In the genomic region with DNA sequence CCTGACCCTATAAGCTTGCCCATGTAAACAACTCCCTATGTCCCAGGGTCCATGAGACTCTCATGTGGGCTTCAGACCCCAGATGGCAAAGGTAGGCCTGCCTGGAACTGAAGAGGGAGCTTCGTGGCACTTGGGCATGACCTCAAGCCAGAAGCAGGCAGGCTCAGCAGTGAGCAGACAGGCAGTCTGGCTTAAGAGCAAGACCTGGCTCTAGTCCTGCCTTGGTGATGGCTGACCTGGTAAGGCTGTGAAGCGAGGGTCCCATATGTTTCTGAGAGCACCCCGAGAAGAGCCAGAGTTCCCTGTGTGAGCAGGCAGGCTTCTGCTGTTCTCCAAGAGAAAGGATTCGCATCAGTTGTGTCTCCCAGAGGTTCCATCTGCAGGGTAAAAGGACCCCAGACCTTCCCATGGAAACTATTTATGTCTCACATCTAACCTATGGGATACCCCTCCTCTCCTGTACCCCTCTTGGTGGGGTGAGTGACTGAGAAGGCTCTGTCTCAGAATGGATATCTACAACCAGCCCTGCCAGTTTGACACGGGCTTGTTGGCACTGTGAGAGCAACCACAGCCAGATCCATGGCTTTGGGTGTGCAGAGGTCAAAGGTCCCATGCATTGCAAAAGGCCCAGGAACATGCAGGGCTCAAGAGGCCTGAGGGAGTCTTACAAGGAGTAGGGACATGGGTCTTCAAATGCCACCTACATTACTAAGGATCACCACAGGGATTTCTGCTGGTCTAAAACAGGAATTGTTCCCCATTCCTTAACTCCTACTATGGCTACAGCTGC, we compare ENCODE assay signal across 17 mouse cellular contexts. TPM values are rescaled to one million over a fixed set of nuclear protein-coding genes. Genes with fewer than 3 reads are reported as not detected.
A peak's percentile ranks its signal among the peaks of the same experiment; 100 is the strongest.
DNase-seq lines count a peak whose midpoint lies in the region; ATAC-seq and TF ChIP-seq lines count a peak whose summit lies in the region.
"Had no signal": no experiment of that assay in that cellular context is flagged by ENCODE, and none has a peak within 500 bp of the region (broad histone marks: within the 10 kb centered on the region; RNA-seq: fewer than 3 reads in every experiment).

No protein-coding gene starts in this region.

- H3K4me2 ChIP-seq in embryonic facial prominence, embryonic 12.5 days (replicated peaks): no peak overlapping the region
- no peak overlapping the region for H3K4me2 ChIP-seq in limb, embryonic 12.5 days
- H3K4me2 ChIP-seq: heart, embryonic 15.5 days; liver, embryonic 15.5 days; neural tube, embryonic 13.5 days had no signal

- DNase-seq in cerebellum, postnatal 14 days: peak; percentile 56 to 65
- peak; percentile 83 for DNase-seq in liver, adult 2 months (ENCODE audit: extremely low read depth, low read depth, low spot score)
- DNase-seq in liver: no peak
- DNase-seq in thymus, postnatal 4 days: no peak
- DNase-seq: cerebellum, postnatal 25 days; heart, adult 11 months; lung, postnatal 10 days; right cerebral cortex, postnatal 25 days had no signal

- ATAC-seq in cerebellum, adult (ENCODE audit: insufficient number of reproducible peaks, low FRiP score, low TSS enrichment): no peak
- ATAC-seq in embryonic facial prominence, embryonic 12.5 days (ENCODE audit: insufficient number of reproducible peaks, insufficient read depth, low FRiP score, low TSS enrichment): no peak
- ATAC-seq in limb, embryonic 12.5 days (ENCODE audit: insufficient number of reproducible peaks, insufficient read depth, low FRiP score, low TSS enrichment, low read depth): no peak
- ATAC-seq in granulocyte monocyte progenitor cell, adult 5-6 weeks (replicated peaks; ENCODE audit: poor library complexity, severe bottlenecking): no peak

- TF ChIP-seq POLR2A in liver, adult 2 months (IDR thresholded peaks at IDR 0.05; ENCODE audit: extremely low read depth, insufficient read depth, low read length): no peak

- H3K9me3 ChIP-seq in embryonic facial prominence, embryonic 12.5 days: no peaks in the 10 kb centered on the region
- no peaks in the 10 kb centered on the region for H3K9me3 ChIP-seq in limb, embryonic 12.5 days
- H3K9me3 ChIP-seq: heart, embryonic 15.5 days; liver, embryonic 15.5 days; midbrain, embryonic 10.5 days; neural tube, embryonic 13.5 days had no signal

- no peaks in the 10 kb centered on the region for H3K27me3 ChIP-seq in liver, adult 2 months (ENCODE audit: control insufficient read depth, insufficient read depth, low read length)
- 0 out of 2 replicates have a peak, but pooled peaks cover 3% of the 10 kb centered on the region for H3K27me3 ChIP-seq in embryonic facial prominence, embryonic 12.5 days
- H3K27me3 ChIP-seq in limb, embryonic 12.5 days: no peaks in the 10 kb centered on the region

- H3K79me2 ChIP-seq in liver, adult 2 months (ENCODE audit: control insufficient read depth, insufficient read depth, low read length): no peaks in the 10 kb centered on the region

- TF ChIP-seq CTCF in liver, adult 2 months (IDR thresholded peaks at IDR 0.05; ENCODE audit: low read depth, low read length): no peak

- H3K36me3 ChIP-seq in liver, adult 2 months (ENCODE audit: control insufficient read depth, insufficient read depth, low read length): no peaks in the 10 kb centered on the region
- no peaks in the 10 kb centered on the region for H3K36me3 ChIP-seq in embryonic facial prominence, embryonic 12.5 days
- H3K36me3 ChIP-seq in limb, embryonic 12.5 days: no peaks in the 10 kb centered on the region
- H3K36me3 ChIP-seq: heart, embryonic 15.5 days; liver, embryonic 15.5 days; midbrain, embryonic 10.5 days; neural tube, embryonic 13.5 days had no signal

- H3K27ac ChIP-seq in liver, adult 2 months (replicated peaks; ENCODE audit: insufficient read depth, low read depth, low read length): no peak overlapping the region
- peak overlapping the region; percentile 38; the same call in 1 of the 2 replicates for H3K27ac ChIP-seq in embryonic facial prominence, embryonic 12.5 days
- H3K27ac ChIP-seq in limb, embryonic 12.5 days: peak overlapping the region; percentile 92
- H3K27ac ChIP-seq: heart, embryonic 15.5 days; liver, embryonic 15.5 days; midbrain, embryonic 10.5 days; stomach, postnatal 0 days had no signal

- no peak overlapping the region for H3K9ac ChIP-seq in liver, adult 2 months (ENCODE audit: low read depth, low read length)
- H3K9ac ChIP-seq in embryonic facial prominence, embryonic 12.5 days: no peak overlapping the region
- no peak overlapping the region for H3K9ac ChIP-seq in limb, embryonic 12.5 days (replicated peaks)
- H3K9ac ChIP-seq: heart, embryonic 15.5 days; liver, embryonic 15.5 days; neural tube, embryonic 13.5 days had no signal

- 65% methylated on average over 5 of the region's 5 CpGs for WGBS in liver, adult 2 months
- 74% methylated on average over 5 of the region's 5 CpGs for WGBS in embryonic facial prominence, embryonic 12.5 days
- 60% methylated on average over 5 of the region's 5 CpGs for WGBS in limb, embryonic 12.5 days

- no peaks in the 10 kb centered on the region for H3K4me1 ChIP-seq in liver, adult 2 months (ENCODE audit: control insufficient read depth, insufficient read depth, low read length)
- peaks cover 45% of the 10 kb centered on the region for H3K4me1 ChIP-seq in embryonic facial prominence, embryonic 12.5 days
- peaks cover 67% of the 10 kb centered on the region for H3K4me1 ChIP-seq in limb, embryonic 12.5 days (replicated peaks)
- H3K4me1 ChIP-seq: liver, embryonic 15.5 days had no signal

- no peak overlapping the region for H3K4me3 ChIP-seq in liver, adult 2 months (ENCODE audit: insufficient read depth, low read depth, low read length)
- H3K4me3 ChIP-seq in embryonic facial prominence, embryonic 12.5 days: no peak overlapping the region
- H3K4me3 ChIP-seq in limb, embryonic 12.5 days (replicated peaks): no peak overlapping the region
- H3K4me3 ChIP-seq: heart, embryonic 15.5 days; liver, embryonic 15.5 days; midbrain, embryonic 10.5 days; neural tube, embryonic 13.5 days had no signal

RNA-seq across cellular contexts. Expression of gene Sned1, which starts 9.7 kb away (rescaled TPM):
- total RNA-seq in liver, adult 2 months (2014; rRNA removed): 5.2 and 5.3 TPM in 2 replicates
- 6.4 and 8.4 TPM in 2 replicates for polyA plus RNA-seq in liver, adult 2 months (2012; rRNA removed)
- polyA plus RNA-seq in embryonic facial prominence, embryonic 12.5 days (2016; fragmentation: Nextera tagmentation; extraction: Ambion mirVana): 24.6 and 30.6 TPM in 2 replicates
- polyA plus RNA-seq in limb, embryonic 12.5 days (2016; fragmentation: Nextera tagmentation; extraction: Ambion mirVana): 39.5 and 45.7 TPM in 2 replicates
- 0.30 and 0.70 TPM in 2 replicates for total RNA-seq in granulocyte monocyte progenitor cell, adult 5-6 weeks (2014; fragmentation: Nextera tagmentation)
- 0.05 and 0.13 TPM in 2 replicates for total RNA-seq in granulocyte monocyte progenitor cell, adult 5-6 weeks (2017)

RNA-seq across cellular contexts. Expression of gene Crocc2, which starts 57.4 kb away (rescaled TPM):
- total RNA-seq in liver, adult 2 months (2014; rRNA removed): not detected in 2 replicates
- polyA plus RNA-seq in liver, adult 2 months (2012; rRNA removed): not detected in 2 replicates
- polyA plus RNA-seq in embryonic facial prominence, embryonic 12.5 days (2016; fragmentation: Nextera tagmentation; extraction: Ambion mirVana): 0.18 TPM in 2 replicates
- 0.27 and 0.33 TPM in 2 replicates for polyA plus RNA-seq in limb, embryonic 12.5 days (2016; fragmentation: Nextera tagmentation; extraction: Ambion mirVana)
- total RNA-seq in granulocyte monocyte progenitor cell, adult 5-6 weeks (2014; fragmentation: Nextera tagmentation): not detected in 2 replicates
- total RNA-seq in granulocyte monocyte progenitor cell, adult 5-6 weeks (2017): not detected in 2 replicates
- polyA plus RNA-seq: liver, embryonic 15.5 days had no signal

Comparison
In these comparisons a context has a peak if more than half of its experiments do, and no peak if none do; other contexts are left out.
1. DNase-seq: peak in cerebellum, postnatal 14 days (2 of 2) and liver, adult 2 months (single experiment); none in liver (single experiment) and thymus, postnatal 4 days (single experiment).